Mouse (Mus musculus) cortical plate, adult 2 months (tissue): ENCODE measurements around the gene Nck1.

Experiments
- CTCF ChIP-seq: fragments of 200-500 bp; IDR thresholded peaks from 2 replicates; pipeline ENCODE4 v1.5.1; 2011; ENCODE audit warnings: mild to moderate bottlenecking, control low read depth, low read length; ENCODE audit not compliant: insufficient read depth; ENCODE audit errors: extremely low read depth
- POLR2A ChIP-seq: fragments of 200-500 bp; IDR thresholded peaks from 2 replicates; pipeline ENCODE4 v1.6.1; 2011; ENCODE audit warnings: mild to moderate bottlenecking, low read length, control low read depth; ENCODE audit not compliant: insufficient read depth; ENCODE audit errors: extremely low read depth

DNA sequence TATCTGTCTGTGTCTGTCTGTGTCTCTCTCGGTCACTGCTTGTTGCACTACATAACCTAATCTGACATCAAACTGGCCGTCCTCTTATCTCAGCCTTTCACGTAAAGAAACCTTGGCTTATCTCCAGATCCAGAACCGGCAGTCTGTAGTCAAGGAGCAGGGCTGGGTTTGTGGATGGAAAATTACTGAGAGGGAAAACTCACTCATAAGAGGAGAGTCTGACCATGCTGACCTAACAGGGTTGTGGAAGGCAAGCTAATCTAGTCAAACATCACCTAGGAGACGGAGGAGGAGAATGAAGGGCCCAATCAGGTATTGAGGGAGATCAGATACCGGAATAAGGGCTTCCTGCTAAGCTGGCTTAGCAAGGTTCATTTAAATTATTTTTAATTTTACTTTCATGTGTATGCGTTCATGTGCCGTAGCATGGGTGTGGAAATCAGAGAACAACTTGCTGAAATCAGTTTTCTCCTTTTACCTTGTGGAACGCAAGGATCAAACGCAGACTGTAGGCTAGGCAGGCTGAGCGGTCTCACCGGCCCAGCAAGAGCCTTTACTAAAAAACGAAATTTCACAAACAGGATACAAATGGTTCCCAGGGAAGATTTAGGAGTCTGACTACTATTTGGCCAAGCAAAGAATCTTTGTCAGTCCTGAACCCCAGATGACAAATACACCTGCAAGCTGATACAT, 37.1 kb upstream of the Nck1 start:
- no peak for TF ChIP-seq CTCF
- TF ChIP-seq POLR2A = no peak
